In genomic region chr8:73257981-73258380, GRCm38 (mm10) we compare ENCODE assay signal across 18 mouse cellular contexts.
DNase-seq lines count a peak whose midpoint lies in the region; ATAC-seq and TF ChIP-seq lines count a peak whose summit lies in the region.
"Had no signal": no experiment of that assay in that cellular context is flagged by ENCODE, and none has a peak within 500 bp of the region (broad histone marks: within the 10 kb centered on the region; RNA-seq: fewer than 3 reads in every experiment).

No protein-coding gene starts in this region.

- peak overlapping the region in 1 of 2 experiments; percentile 44; a peak in 1 of 4 replicates for H3K27ac ChIP-seq in heart, embryonic 14.5 days (replicated peaks in 1 of 2; ENCODE audit: control insufficient read depth in 1 of 2, insufficient read depth in 1 of 2, low read depth in 2 of 2, low read length in 2 of 2)
- H3K27ac ChIP-seq: embryonic facial prominence, embryonic 12.5 days; forebrain, embryonic 12.5 days; hindbrain, embryonic 10.5 days; liver, embryonic 12.5 days; midbrain, embryonic 13.5 days had no signal

- no peak for ATAC-seq in heart, embryonic 14.5 days (ENCODE audit: insufficient number of reproducible peaks, insufficient read depth, low FRiP score, low read depth)
- ATAC-seq: CD4-positive, CD25-positive, alpha-beta regulatory T cell, adult 4 months; intestine, embryonic 16.5 days; liver, embryonic 12.5 days; midbrain, embryonic 13.5 days had no signal

- no peak for DNase-seq in heart, adult 9 months (ENCODE audit: low spot score in 2 of 2)
- peak; percentile 35 for DNase-seq in right cerebral cortex, adult 18-20 months
- DNase-seq in right cerebral cortex, postnatal 25 days = no peak
- DNase-seq in brain, embryonic 14.5 days (ENCODE audit: low read depth) = peak; percentile 17
- peak; percentile 46 for DNase-seq in gonadal fat pad, adult 2 months (ENCODE audit: low read depth)
- DNase-seq in yolk sac, embryonic 10.5 days (ENCODE audit: low spot score) = no peak
- DNase-seq in layer of hippocampus, postnatal 25 days (ENCODE audit: extremely low spot score in 1 of 2, low spot score in 1 of 2) = no peak
- DNase-seq: gastrocnemius, postnatal 10 days; kidney, postnatal 4 days; lung, postnatal 14 days had no signal

- peaks cover 0 to 13% of the 10 kb centered on the region in 2 experiments; a peak in 3 of 4 replicates for H3K4me1 ChIP-seq in heart, embryonic 14.5 days (ENCODE audit: control insufficient read depth in 2 of 2, insufficient read depth in 2 of 2, low read length in 2 of 2)
- H3K4me1 ChIP-seq: embryonic facial prominence, embryonic 12.5 days; forebrain, embryonic 12.5 days; hindbrain, embryonic 10.5 days; liver, embryonic 12.5 days; midbrain, embryonic 13.5 days had no signal

- no peak overlapping the region for H3K4me3 ChIP-seq in heart, embryonic 14.5 days (ENCODE audit: control insufficient read depth in 1 of 2, insufficient read depth in 1 of 2, low read depth in 1 of 2, low read length in 2 of 2)
- H3K4me3 ChIP-seq: embryonic facial prominence, embryonic 12.5 days; forebrain, embryonic 12.5 days; hindbrain, embryonic 10.5 days; liver, embryonic 12.5 days; midbrain, embryonic 13.5 days had no signal

- H3K4me2 ChIP-seq in heart, embryonic 14.5 days (ENCODE audit: low read length) = 0 out of 2 replicates have a peak overlapping the region, but pooled peaks have one; percentile 8
- H3K4me2 ChIP-seq: embryonic facial prominence, embryonic 12.5 days; forebrain, embryonic 12.5 days; liver, embryonic 12.5 days; midbrain, embryonic 13.5 days had no signal

- no peak for TF ChIP-seq CTCF in brain, embryonic 14.5 days (IDR thresholded peaks at IDR 0.05; ENCODE audit: borderline replicate concordance, extremely low read depth, insufficient read depth, insufficient read length)

- no peaks in the 10 kb centered on the region for H3K27me3 ChIP-seq in heart, embryonic 14.5 days (ENCODE audit: control insufficient read depth, insufficient read depth, low read length)
- H3K27me3 ChIP-seq: embryonic facial prominence, embryonic 12.5 days; forebrain, embryonic 12.5 days; liver, embryonic 12.5 days; midbrain, embryonic 13.5 days had no signal

- no peaks in the 10 kb centered on the region for H3K36me3 ChIP-seq in heart, embryonic 14.5 days (ENCODE audit: control insufficient read depth, insufficient read depth, low read length)
- H3K36me3 ChIP-seq: embryonic facial prominence, embryonic 12.5 days; forebrain, embryonic 12.5 days; liver, embryonic 12.5 days; midbrain, embryonic 13.5 days had no signal

- H3K9me3 ChIP-seq in heart, embryonic 14.5 days (ENCODE audit: control insufficient read depth, low read length) = peaks cover 7% of the 10 kb centered on the region; the same call in 1 of the 2 replicates

- H3K9ac ChIP-seq in heart, embryonic 14.5 days (ENCODE audit: low read length) = no peak overlapping the region
- H3K9ac ChIP-seq: embryonic facial prominence, embryonic 12.5 days; forebrain, embryonic 12.5 days; liver, embryonic 12.5 days; midbrain, embryonic 13.5 days had no signal

- TF ChIP-seq POLR2A in brain, embryonic 14.5 days (IDR thresholded peaks at IDR 0.05; ENCODE audit: borderline replicate concordance, extremely low read depth, insufficient read depth, insufficient read length, poor library complexity, severe bottlenecking) = no peak

- WGBS in heart, embryonic 14.5 days = 11% methylated on average over 2 of the region's 2 CpGs

Comparison
In these comparisons a context has a peak if more than half of its experiments do, and no peak if none do; other contexts are left out.
1. DNase-seq: peak in right cerebral cortex, adult 18-20 months (single experiment), brain, embryonic 14.5 days (single experiment) and gonadal fat pad, adult 2 months (single experiment); none in heart, adult 9 months (0 of 2), right cerebral cortex, postnatal 25 days (single experiment), yolk sac, embryonic 10.5 days (single experiment) and layer of hippocampus, postnatal 25 days (0 of 2).